Mouse (Mus musculus) C2C12 (cell line): ENCODE results near the gene Gna11.

Experiments
- CTCF ChIP-seq: IDR thresholded peaks from one replicate; pipeline ENCODE4 v1.5.1; 2011; ENCODE audit not compliant: control insufficient read depth, insufficient read depth, insufficient read length
- FOSL1 ChIP-seq: IDR thresholded peaks from one replicate; pipeline ENCODE4 v1.8.0; 2011; ENCODE audit warnings: mild to moderate bottlenecking, low read length; ENCODE audit not compliant: poor library complexity, insufficient read depth, severe bottlenecking
- MAX ChIP-seq: IDR thresholded peaks from one replicate; pipeline ENCODE4 v1.6.1; 2011; ENCODE audit warnings: mild to moderate bottlenecking, control low read depth
- MYOG ChIP-seq: IDR thresholded peaks from one replicate; pipeline ENCODE4 v1.6.1; 2011; ENCODE audit not compliant: control insufficient read depth, insufficient read length; ENCODE audit errors: extremely low read depth
- USF1 ChIP-seq: IDR thresholded peaks from one replicate; pipeline ENCODE4 v1.6.1; 2011; ENCODE audit warnings: low read depth, mild to moderate bottlenecking, control low read depth, moderate library complexity

GRCm38 (mm10) chr10:81570831-81571500 lies 26.0 kb upstream of the Gna11 start:
- TF ChIP-seq CTCF (no peak), USF1 (no peak), FOSL1 (no peak), MYOG (no peak), MAX (no peak)
